Mouse (Mus musculus): ENCODE data around the gene Adra1b. TPM values are rescaled to one million over a fixed set of nuclear protein-coding genes. Genes with fewer than 3 reads are reported as not detected.

The Adra1b gene
- 10 to 100 TPM in 1 of 2 experiments, 1 to 10 TPM in 1; 8.8 to 10.4 TPM for total RNA-seq (2021)

DNA sequence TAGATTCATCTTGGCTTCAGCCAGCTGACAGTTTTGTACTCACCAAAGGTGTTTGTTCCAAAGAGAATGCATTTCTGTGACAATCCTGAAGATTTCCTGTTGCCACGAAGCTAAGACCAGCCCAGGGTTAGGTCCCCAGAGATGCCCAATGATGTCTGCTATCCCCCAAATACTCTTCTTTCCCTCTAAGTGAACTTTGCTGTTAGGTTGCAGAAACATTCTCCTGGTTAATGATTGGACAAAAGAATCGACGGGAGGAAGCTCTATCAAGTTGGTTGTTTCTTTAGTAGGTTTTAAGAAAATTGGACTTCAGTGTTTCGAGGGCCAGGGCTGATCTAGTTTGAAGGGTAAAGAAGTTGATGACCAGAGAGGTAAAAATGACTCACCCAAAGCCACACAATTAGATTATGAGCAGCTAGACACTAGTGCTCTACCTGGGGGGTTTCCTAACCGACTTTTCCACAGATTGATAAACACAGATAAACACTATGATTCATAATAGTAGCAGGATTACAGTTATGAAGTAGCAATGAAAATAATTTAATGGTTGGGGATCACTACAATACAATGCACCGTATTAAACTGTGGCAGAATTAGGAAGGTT, at the start of gene Adra1b:
Adra1b (minus strand) TSS at position 160 of the 604 bp plus-strand sequence.
- DNase-seq = no peak
- intact Hi-C loops (cut with DNase I) = no loop called here

DNA sequence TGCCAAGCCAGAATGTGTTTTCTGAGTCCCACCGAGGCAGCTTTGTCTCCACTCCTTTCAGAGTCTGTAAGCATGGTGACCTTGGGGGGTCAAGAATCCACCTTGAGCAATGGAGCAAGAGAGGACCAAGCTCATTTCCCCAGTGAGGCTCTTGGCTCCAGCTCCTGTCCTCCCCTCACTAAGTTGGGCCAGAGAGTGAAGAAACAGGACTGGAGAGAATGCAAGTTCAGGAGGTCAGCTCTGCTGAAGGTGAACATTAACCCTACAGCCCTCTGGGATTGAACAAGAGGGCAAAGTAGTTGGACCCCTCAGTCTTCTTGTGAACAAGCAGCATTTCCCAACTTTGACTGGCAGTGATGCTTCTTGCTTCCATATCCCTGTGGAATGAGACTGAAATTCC, 49.3 kb upstream of the Adra1b start:
- DNase-seq = no peak
- intact Hi-C loops (cut with DNase I) = no loop called here

GRCm38 (mm10) chr11:43943781-43944180, 42.8 kb upstream of the Adra1b start:
- DNase-seq = no peak
- intact Hi-C loops (cut with DNase I) = no loop called here

- DNase-seq = no peak
- intact Hi-C loops (cut with DNase I) = no loop called here
Measured at GRCm38 (mm10) chr11:43943167-43943566, 42.2 kb upstream of the Adra1b start.

DNA sequence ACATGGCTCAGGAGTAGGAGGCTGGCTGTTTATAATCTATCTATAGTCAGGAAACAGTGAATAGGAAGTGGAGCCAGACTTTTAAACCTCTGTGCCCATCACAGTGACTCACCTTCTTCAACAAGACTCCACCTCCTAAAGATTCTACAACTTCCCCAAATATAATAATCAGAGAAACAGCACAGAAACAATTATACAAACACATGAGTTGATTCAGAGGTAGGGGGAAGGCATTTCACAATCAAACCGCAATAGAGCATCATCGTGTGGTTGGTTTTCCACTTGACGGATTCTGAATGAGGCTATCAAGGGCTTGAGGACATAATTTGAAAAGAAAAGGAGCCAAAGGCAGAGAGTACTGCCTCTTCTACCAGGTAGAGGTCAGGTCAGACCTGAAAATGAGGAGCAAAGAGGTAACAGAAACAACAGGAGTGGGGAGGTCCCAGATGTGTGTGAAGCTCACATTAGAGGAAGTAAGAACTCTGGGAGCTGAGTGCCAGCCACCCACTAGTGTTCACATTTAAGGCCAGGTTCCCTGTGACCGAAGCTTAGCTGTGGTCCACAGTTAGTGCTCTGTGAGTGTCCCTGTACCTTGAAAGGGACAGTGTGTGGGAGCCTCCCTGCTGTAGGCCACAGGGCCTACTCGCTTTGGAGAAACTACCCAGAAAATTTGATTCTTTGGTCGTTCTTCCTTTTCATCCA, 39.6 kb upstream of the Adra1b start:
- intact Hi-C loops (cut with DNase I) = no loop called here
- no peak for DNase-seq

- no peak for DNase-seq
- intact Hi-C loops (cut with DNase I) = no loop called here
Measured at GRCm38 (mm10) chr11:43936023-43936422, 35.0 kb upstream of the Adra1b start.

DNA sequence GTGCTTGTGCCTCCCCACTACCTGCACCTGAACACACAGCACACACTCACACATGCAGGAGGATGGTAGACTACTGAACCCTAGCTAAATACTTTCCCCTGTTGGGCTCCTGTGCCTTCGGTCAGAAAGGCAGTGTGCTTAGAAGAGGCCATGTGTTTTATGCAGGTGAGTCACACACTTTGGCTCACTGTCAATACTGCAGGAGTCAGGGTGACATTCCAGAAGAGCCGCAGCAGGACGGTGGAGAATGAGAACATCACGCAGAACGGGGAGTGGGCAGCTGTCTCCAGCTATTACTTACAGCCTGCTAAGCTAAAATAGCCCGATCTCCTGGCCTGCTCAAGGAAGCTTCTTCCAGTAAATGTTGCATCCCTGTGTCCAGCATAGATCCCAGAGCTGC, 32.5 kb upstream of the Adra1b start:
- intact Hi-C loops (cut with DNase I) = no loop called here
- DNase-seq = no peak

- no peak for DNase-seq
- intact Hi-C loops (cut with DNase I) = no loop called here
Measured at GRCm38 (mm10) chr11:43933000-43933399, 32.0 kb upstream of the Adra1b start.

DNA sequence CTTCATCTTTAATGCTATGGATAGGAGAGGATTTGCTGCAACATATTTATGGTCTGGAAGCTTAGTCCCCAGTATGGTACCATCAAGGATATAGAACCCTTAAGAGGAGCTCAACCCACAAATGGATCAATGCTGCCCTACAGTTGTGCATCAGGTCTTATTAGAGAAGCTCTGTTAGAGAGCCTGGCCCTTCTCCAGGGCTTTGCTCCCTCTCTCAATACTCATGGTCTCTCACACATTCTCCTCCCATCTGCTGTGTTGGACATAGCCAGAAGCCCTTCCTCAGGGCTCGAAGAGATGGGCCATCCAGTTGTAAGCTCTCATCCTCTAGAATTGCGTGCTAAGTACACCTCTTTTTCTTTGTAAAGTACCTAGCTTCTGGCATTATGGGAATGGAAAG, 29.2 kb upstream of the Adra1b start:
- DNase-seq = peak; percentile 50
- intact Hi-C loops (cut with DNase I) = no loop called here

DNA sequence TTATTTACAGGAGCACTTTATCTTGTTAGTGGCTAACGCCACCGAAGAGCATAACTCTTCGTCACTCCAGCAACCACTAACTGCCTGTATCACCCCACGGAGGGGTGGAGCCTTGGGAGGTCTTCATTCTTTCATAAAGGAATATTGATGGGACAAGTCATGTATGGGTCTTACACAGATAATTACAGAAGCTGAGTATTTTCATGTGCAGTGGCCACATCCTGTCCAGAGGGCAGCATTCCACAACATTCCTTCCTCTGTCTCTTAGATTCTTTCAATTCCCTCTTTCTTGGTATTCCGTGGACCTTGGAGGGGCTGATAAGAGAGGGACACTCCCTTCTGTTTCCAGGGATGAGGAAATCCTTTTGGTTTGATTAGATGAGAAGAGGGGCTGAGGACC, 28.7 kb upstream of the Adra1b start:
- intact Hi-C loops (cut with DNase I) = no loop called here
- DNase-seq = no peak

- DNase-seq = peak; percentile 33
- intact Hi-C loops (cut with DNase I) = no loop called here
Measured at GRCm38 (mm10) chr11:43929178-43929577, 28.2 kb upstream of the Adra1b start.

DNA sequence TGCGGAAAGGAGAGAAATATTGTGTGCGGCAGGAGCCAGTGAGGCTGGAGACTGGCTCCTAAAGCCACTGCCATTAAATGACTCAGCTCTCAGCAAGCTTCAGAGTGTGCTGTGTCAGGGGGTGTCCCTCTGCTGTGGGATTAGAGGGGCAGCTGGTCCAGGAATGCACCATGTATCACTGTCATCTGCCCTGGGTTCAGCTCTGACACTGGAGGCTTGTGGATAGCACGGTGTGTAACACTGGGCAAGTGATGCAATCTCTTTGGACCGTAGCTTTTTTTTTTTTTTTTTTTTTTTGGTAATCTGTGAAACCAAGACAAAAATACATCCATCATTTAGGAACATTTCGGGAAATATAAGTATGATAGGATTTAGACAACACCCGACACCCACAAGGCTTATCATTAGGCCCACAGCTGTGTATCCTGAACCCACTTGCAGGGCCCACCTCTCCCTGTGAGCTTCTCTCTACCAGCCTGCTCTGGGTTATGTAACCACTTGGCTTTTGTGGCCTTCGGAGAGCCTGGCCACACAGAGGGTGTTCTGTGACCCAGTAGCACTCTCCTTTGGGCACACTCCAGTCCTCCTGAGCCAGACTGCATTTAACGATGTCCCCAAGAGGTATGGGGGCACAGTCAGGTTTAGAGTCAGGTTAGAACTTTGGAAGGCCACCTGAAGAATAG, 26.3 kb upstream of the Adra1b start:
- intact Hi-C loops (cut with DNase I) = no loop called here
- DNase-seq = no peak

DNA sequence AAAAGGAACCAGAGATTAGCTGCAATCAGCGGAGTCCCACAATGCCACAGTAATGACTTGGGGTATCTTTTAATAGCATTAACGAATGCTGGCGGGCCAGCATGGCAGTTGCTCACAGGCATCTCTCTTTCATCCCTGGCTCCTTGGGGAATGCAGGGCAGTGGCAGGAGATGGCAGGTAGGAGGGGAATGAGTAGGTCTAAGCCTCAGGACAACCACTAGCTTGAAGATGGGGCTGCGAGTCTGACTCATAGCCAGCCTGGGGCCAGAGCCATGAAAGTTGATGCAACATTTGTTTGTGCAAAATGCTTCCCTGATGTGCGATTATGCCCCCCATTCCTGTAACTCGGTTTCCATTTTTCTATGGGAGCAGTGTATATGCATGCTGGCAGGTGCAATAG, 25.2 kb upstream of the Adra1b start:
- no peak for DNase-seq
- intact Hi-C loops (cut with DNase I) = no loop called here

GRCm38 (mm10) chr11:43925584-43925983, 24.6 kb upstream of the Adra1b start:
- intact Hi-C loops (cut with DNase I) = no loop called here
- DNase-seq = no peak

DNA sequence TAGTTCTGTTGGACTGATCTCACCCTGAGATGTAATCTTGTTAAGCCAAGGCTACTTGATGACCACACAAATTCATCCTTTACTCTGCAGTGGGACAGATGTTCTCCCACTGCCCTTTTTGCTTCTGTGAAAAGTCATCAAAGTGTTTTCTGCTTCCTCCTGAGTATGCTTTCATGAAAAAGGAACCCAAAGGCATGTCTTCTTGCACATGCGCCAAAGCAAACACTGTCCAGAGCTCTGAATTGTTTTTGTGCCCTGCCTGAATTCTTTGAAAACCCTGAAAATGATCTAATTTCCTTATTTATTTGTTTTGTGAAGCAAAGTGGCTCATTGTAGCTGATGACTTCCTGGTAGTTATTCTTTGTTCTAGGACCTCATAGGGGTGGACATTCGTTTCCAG, 20.7 kb upstream of the Adra1b start:
- DNase-seq = no peak
- intact Hi-C loops (cut with DNase I) = no loop called here

DNA sequence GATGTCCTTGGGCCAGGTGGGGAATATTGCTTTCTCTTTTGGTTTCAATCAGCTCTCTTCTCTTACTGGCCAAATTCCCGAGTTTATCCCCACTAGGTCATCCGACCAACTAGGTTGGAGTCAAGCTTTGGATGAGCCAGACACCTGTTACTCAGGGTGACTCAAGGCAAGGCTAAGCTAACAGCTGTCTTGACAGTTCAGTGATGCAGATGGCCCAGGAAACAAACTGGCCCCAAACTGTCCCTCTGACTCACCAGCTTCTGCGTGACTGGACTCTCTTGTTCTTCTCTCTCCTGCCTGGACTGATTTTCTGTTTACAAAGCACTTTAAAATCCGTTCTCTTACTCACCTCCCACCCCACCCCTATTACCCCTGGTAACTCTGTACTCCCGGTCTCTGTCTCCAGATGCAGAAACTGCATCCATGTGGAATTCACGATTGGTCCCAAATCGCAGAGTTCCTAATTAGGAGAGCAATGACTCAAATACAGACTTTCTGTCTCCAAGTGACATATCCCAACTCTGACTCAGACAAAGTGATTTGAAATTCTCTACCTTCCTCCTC, 18.6 kb upstream of the Adra1b start:
- intact Hi-C loops (cut with DNase I) = no loop called here
- no peak for DNase-seq

- intact Hi-C loops (cut with DNase I) = no loop called here
Measured at GRCm38 (mm10) chr11:43914552-43915447, 13.8 kb upstream of the Adra1b start.

GRCm38 (mm10) chr11:43912136-43912888, 11.3 kb upstream of the Adra1b start:
- no peak for DNase-seq

More at GRCm38 (mm10) chr11:43914552-43915447, 13.8 kb upstream of the Adra1b start:
- no peak for DNase-seq

DNA sequence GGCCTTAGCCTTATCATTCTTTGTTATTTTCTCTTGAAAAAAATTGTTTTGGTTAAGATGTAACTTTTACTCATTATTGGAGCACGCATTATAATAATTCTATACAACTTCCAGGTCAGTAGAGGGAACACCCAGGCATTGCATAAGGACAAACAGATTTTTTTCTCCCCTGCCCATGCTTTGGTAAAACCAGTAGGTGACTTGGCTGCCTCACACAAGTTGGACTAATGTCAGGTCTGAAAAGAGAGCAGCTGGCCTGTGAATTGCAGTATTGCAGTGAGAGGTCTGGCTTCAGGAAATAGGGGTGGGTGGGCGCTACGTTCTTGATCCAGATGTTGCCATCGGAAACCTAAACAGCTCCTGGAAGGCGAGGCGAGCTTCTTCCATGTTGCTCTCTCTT, 10.6 kb upstream of the Adra1b start:
- DNase-seq = peak; percentile 13
- intact Hi-C loops (cut with DNase I) = no loop called here

More at GRCm38 (mm10) chr11:43912136-43912888, 11.3 kb upstream of the Adra1b start:
- intact Hi-C loops (cut with DNase I) = no loop called here

DNA sequence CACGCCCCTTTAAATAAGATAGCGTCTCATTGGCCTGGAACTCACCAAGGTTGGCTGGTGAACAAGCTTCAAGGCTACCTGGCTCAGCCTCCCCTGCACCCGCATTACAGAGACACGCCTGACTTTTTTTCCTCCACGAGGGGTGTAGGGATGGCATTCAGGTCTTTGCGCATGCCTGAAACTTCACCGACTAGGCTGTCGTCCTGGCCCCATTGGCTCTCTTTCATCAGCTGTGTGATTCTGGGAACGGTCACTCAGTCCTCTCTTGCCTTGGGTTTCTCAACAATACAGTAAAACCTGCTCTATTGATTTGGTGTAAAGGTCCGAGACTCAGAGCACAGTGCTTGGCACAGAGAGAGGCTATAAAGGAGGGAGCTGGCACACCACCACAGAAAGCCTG, 2.3 kb upstream of the Adra1b start:
- intact Hi-C loops (cut with DNase I) = no loop called here
- DNase-seq = no peak
